Mouse (Mus musculus): ENCODE data around the gene Klhdc7b. TPM values are rescaled to one million over a fixed set of nuclear protein-coding genes. Genes with fewer than 3 reads are reported as not detected.
"Not testable (repeated sequence)": the region's sequence is repeated elsewhere in the genome, so short reads cannot be mapped to it uniquely, and the experiment has no call there.

The Klhdc7b gene
- total RNA-seq, 2 experiments from 2014 or later = 0.13 to 0.18 TPM

- no peak for DNase-seq (ENCODE audit: low spot score in 2 of 2)
Observed at GRCm38 (mm10) chr15:89428136-89428790, 43.5 kb downstream of the Klhdc7b start.

- DNase-seq (ENCODE audit: low spot score in 2 of 2) = no peak
Observed at GRCm38 (mm10) chr15:89428821-89429351, 44.2 kb downstream of the Klhdc7b start.

GRCm38 (mm10) chr15:89429352-89430221 is 44.9 kb downstream of the Klhdc7b start, which contains the start of the genes C730034F03Rik, Gm44502 and Chkb:
Gene C730034F03Rik (plus strand): TSS chr15:89429589.
Gene Gm44502 (minus strand): TSS chr15:89429696.
Gene Chkb (minus strand): TSS chr15:89429908.
- DNase-seq (ENCODE audit: low spot score in 2 of 2) = peak; percentile 86 to 90

GRCm38 (mm10) chr15:89430341-89430740 is 45.6 kb downstream of the Klhdc7b start:
- no peak for DNase-seq (ENCODE audit: low spot score in 2 of 2)

GRCm38 (mm10) chr15:89430771-89431170 is 46.1 kb downstream of the Klhdc7b start:
- DNase-seq (ENCODE audit: low spot score in 2 of 2) = not testable (repeated sequence)

- no peak for DNase-seq (ENCODE audit: low spot score in 2 of 2)
Observed at GRCm38 (mm10) chr15:89431271-89431670, 46.6 kb downstream of the Klhdc7b start.

- no peak for DNase-seq (ENCODE audit: low spot score in 2 of 2)
Observed at GRCm38 (mm10) chr15:89431806-89432205, 47.1 kb downstream of the Klhdc7b start.

- no peak for DNase-seq (ENCODE audit: low spot score in 2 of 2)
Observed at GRCm38 (mm10) chr15:89432946-89433345, 48.2 kb downstream of the Klhdc7b start.

- no peak for DNase-seq (ENCODE audit: low spot score in 2 of 2)
Observed at GRCm38 (mm10) chr15:89434136-89434535, 49.4 kb downstream of the Klhdc7b start.

- DNase-seq (ENCODE audit: low spot score in 2 of 2) = no peak
Observed at GRCm38 (mm10) chr15:89435878-89436277, 51.2 kb downstream of the Klhdc7b start.

Other genes starting within 250 kb of the Klhdc7b start
- gene Mapk12, start 244.2 kb upstream of the Klhdc7b start, total RNA-seq (2021) = 1 to 10 TPM; 4.0 to 5.5 TPM
- gene Mapk11, start 235.3 kb upstream of the Klhdc7b start, total RNA-seq (2021) = 10 to 100 TPM; 18.4 to 25.3 TPM
- gene Plxnb2, start 204.1 kb upstream of the Klhdc7b start, total RNA-seq (2021) = 10 to 100 TPM; 65.4 to 78.2 TPM
- gene Dennd6b, start 188.4 kb upstream of the Klhdc7b start, total RNA-seq (2021) = 10 to 100 TPM; 33.1 to 37.5 TPM
- gene Ppp6r2, start 173.4 kb upstream of the Klhdc7b start, total RNA-seq (2021) = 100 to 1,000 TPM; 159 to 174 TPM
- 100 to 1,000 TPM; 215 to 259 TPM for gene Sbf1, start 69.6 kb upstream of the Klhdc7b start, total RNA-seq (2021)
- not detected for gene Adm2, start 62.2 kb upstream of the Klhdc7b start, total RNA-seq (2021)
- not detected for gene Miox, start 50.5 kb upstream of the Klhdc7b start, total RNA-seq (2021)
- 10 to 100 TPM; 24.1 to 29.3 TPM for gene Lmf2, start 29.3 kb upstream of the Klhdc7b start, total RNA-seq (2021)
- 10 to 100 TPM; 73.2 to 82.3 TPM for gene Ncaph2, start 29.2 kb upstream of the Klhdc7b start, total RNA-seq (2021)
- gene Sco2, start 11.1 kb upstream of the Klhdc7b start, total RNA-seq (2021) = 10 to 100 TPM; 27.9 to 29.1 TPM
- gene Tymp, start 7.9 kb upstream of the Klhdc7b start, total RNA-seq (2021) = 1 to 10 TPM; 1.1 to 1.4 TPM
- 1 to 10 TPM; 3.7 to 4.2 TPM for gene Odf3b, start 5.6 kb upstream of the Klhdc7b start, total RNA-seq (2021)
- gene Syce3, start 25.6 kb downstream of the Klhdc7b start, total RNA-seq (2021) = not detected
- 1 to 10 TPM; 3.9 to 4.5 TPM for gene Cpt1b, start 40.9 kb downstream of the Klhdc7b start, total RNA-seq (2021)
- gene C730034F03Rik, start 44.7 kb downstream of the Klhdc7b start, total RNA-seq (2021) = 1 to 10 TPM; 2.0 to 2.4 TPM
- gene Gm44502, start 44.8 kb downstream of the Klhdc7b start, total RNA-seq (2021) = not detected
- gene Chkb, start 45.0 kb downstream of the Klhdc7b start, total RNA-seq (2021) = 10 to 100 TPM; 51.1 to 59.8 TPM
- 100 to 1,000 TPM; 176 to 186 TPM for gene Mapk8ip2, start 69.0 kb downstream of the Klhdc7b start, total RNA-seq (2021)
- gene Arsa, start 92.5 kb downstream of the Klhdc7b start, total RNA-seq (2021) = 10 to 100 TPM; 30.0 to 31.1 TPM
- 100 to 1,000 TPM; 221 to 225 TPM for gene Shank3, start 114.7 kb downstream of the Klhdc7b start, total RNA-seq (2021)
- gene Acr, start 183.4 kb downstream of the Klhdc7b start, total RNA-seq (2021) = 1 to 10 TPM; 1.8 to 3.1 TPM
- 10 to 100 TPM; 31.4 to 36.3 TPM for gene Rabl2, start 207.0 kb downstream of the Klhdc7b start, total RNA-seq (2021)